Mouse (Mus musculus): ENCODE measurements around the gene Hist1h2bf. TPM values are rescaled to one million over a fixed set of nuclear protein-coding genes. Genes with fewer than 3 reads are reported as not detected.
"Not testable (repeated sequence)": the region's sequence is repeated elsewhere in the genome, so short reads cannot be mapped to it uniquely, and the experiment has no call there.

Hist1h2bf gene
- total RNA-seq, 2 experiments from 2014 or later: 44.2 to 62.6 TPM

DNA sequence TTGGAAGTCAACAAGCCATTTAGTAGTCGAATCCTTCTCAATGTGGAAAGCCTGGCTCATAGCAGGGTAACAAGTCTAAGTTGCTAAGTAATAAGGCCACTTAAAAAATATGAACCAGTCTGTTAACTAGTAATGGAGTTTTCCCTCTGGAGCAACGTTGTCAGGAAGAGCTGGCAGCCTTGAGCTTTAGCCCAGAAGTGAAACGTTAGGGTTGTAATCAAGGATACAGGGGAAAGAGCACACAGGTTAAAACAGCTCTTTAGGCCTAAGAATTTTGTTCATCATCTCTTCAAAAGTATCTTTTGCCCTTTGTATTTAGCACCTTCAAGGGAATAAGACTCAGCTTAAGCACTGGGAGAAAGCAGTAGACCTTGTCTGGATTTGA lies 23.2 kb downstream of the Hist1h2bf start:
- no peak for DNase-seq (ENCODE audit: low spot score in 2 of 2)

GRCm38 (mm10) chr13:23546694-23547093 lies 27.3 kb downstream of the Hist1h2bf start:
- no peak for DNase-seq (ENCODE audit: low spot score in 2 of 2)

DNA sequence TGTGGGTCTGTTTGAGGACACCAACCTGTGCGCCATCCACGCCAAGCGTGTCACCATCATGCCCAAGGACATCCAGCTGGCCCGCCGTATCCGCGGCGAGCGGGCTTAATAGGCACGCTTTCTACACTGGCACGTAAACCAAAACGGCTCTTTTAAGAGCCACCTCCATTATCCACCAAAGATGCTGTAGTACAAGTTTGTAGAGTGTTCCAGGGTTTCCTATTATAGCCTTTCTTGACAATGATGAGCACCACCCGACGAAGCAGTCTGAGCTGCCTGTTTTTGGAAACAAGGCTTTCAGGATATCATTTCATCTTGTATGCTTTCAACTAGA lies 29.2 kb downstream of the Hist1h2bf start:
- not testable (repeated sequence) for DNase-seq (ENCODE audit: low spot score in 2 of 2)

- peak; percentile 65 to 74 for DNase-seq (ENCODE audit: low spot score in 2 of 2)
These were observed 29.8 kb downstream of the Hist1h2bf start, which contains the start of gene Hist1h3f for GRCm38 (mm10) chr13:23543965-23544786. Hist1h3f (plus strand) TSS chr13:23544052.

GRCm38 (mm10) chr13:23542999-23543607 lies 30.9 kb downstream of the Hist1h2bf start, which contains the start of gene Hist1h2bh:
Hist1h2bh (minus strand) TSS chr13:23543392.
- DNase-seq (ENCODE audit: low spot score in 2 of 2): peak; percentile 41 to 54

DNA sequence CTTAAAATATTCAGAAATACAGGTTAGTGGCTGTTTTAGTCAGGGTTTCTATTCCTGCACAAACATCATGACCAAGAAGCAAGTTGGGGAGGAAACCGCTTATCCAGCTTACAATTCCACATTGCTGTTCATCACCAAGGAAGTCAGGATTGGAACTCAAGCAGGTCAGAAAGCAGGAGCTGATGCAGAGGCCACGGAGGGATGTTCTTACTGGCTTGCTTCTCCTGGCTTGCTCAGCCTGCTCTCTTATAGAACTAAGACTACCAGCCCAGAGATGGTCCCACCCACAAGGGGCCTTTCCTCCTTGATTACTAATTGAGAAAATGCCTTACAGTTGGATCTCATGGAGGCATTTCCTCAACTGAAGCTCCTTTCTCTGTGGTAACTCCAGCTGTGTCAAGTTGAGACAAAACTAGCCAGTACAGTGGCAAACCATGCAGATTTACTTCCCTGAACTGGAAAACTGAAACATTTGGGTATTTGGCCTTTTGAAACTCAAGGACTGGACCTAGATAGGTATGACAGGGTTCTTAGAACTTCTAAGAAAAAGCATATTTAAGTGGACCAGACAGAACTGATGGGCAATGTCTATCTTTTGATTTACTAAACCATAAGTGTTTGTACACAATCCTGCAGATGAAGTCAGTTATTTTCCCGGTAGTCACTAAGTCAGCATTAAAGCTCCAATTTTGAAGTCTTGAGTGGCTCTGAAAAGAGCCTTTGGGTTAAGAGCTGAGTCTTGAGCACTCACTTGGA lies 31.6 kb downstream of the Hist1h2bf start:
- DNase-seq (ENCODE audit: low spot score in 2 of 2): not testable (repeated sequence)

DNA sequence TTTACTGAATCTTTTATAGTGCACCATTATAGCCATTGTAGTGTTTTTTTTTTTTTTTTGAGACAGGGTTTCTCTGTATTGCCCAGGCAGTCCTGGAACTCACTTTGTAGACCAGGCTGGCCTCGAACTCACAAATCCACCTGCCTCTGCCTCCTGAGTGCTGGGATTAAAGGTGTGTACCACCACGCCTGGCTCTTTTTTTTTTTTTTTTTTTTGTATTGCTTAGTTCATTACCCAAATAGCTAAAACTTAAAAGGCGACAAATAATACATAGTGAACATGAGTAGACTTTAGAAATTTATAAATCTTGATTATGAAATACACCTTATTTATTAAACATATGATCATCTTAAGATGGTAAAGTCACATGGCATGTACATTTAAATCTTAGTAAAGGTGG lies 32.5 kb downstream of the Hist1h2bf start:
- no peak for DNase-seq (ENCODE audit: low spot score in 2 of 2)

- DNase-seq (ENCODE audit: low spot score in 2 of 2): not testable (repeated sequence)
These were observed 34.2 kb downstream of the Hist1h2bf start for GRCm38 (mm10) chr13:23539821-23540220.

DNA sequence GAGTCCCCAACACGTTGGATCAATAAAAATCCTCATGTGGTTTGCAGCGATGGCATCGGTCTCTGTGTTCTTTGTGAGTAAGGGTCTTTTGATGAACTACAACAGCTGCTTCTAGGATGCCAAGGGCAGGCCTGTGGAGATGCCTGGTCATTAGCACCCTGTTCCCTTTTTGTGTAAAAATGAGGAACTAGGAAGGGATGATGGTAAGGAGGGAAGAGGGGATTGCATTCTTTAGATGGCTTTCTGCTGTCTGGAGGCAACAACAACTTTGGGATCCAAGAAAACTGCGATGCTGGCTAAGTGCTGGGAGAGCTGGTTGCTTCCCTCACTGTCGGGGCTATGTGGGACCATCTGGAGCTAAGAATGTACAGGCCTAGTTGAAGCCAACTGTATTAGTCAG lies 35.7 kb downstream of the Hist1h2bf start:
- DNase-seq (ENCODE audit: low spot score in 2 of 2): no peak

DNA sequence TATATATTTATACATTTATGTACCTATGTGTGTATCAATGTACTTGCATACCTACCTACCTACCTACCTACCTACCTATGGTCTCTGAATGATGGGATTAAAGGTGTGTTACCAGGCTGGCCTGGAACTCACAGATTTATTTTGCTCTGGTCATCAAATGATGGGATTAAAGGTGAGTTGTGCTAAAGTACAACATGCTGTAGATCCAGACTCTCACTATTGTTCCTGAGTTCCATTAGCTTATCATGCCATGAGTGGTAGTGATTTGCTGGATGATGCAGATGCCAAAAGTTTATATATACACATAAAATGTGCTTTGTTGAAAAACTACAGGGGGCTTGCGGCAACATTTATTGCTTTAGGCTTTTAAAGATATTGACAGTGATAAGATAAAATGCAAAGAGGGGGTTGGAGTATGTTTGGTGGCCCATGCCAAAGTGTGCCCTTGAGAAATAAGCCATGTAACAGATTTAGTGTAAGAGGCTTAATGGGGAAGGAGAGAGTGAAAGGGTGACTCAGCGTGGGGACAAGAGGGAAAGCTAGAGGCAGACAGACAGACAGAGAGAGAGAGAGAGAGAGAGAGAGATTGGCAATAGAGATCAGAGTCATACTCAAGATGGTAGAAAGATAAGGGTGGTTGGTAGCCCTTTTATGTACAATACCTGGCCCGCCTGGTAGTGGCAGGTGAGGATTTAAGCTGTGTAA lies 36.8 kb downstream of the Hist1h2bf start:
- DNase-seq (ENCODE audit: low spot score in 2 of 2): no peak

DNA sequence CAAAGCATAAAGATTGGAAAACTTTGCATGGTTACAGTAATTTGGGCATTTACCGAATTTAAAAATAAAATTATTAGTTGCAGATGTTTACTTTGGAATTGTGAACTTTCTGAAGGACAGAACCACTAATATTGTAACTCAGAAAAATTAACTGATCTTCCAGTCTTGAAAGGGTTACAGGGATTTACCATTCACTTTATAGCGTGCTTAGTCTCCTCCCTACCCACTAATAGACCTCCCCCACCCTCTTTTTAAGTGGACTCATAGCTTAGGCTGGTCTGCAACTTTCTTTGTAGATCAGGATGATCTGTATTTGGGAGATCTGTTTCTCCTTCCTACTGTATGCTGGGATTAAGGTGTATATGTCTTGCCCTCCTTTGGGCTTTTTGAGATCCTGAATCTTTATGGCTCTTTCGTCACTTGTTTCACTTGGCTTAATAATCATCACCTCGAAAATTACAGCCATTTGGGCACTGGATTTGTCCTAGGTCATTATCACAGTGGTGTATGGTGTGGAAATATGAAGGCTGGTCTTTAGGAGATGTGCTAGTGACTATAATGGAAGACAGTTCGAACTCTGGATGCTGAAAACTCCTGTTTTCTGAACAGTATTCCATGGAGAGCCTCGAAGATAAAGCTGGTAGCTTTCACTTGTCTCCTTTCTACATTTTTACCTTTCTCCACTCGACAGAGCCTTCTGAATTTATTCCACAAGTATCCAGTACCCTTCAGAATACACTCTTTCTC lies 37.7 kb downstream of the Hist1h2bf start:
- DNase-seq (ENCODE audit: low spot score in 2 of 2): no peak

- peak; percentile 92 to 94 for DNase-seq (ENCODE audit: low spot score in 2 of 2)
These were observed 38.6 kb downstream of the Hist1h2bf start, which contains the start of gene Hist1h3g for GRCm38 (mm10) chr13:23535137-23536075. Hist1h3g (plus strand) TSS chr13:23535422.

GRCm38 (mm10) chr13:23534368-23535131 lies 39.4 kb downstream of the Hist1h2bf start:
- DNase-seq (ENCODE audit: low spot score in 2 of 2): no peak

- peak; percentile 57 to 67 for DNase-seq (ENCODE audit: low spot score in 2 of 2)
These were observed 40.2 kb downstream of the Hist1h2bf start, which contains the start of gene Hist1h2af for GRCm38 (mm10) chr13:23533560-23534367. Hist1h2af (plus strand) TSS chr13:23533906.

- DNase-seq (ENCODE audit: low spot score in 2 of 2): no peak
These were observed 41.5 kb downstream of the Hist1h2bf start for GRCm38 (mm10) chr13:23532262-23533075.
